Mouse (Mus musculus) T-cell, adult 2 months (primary cell): ENCODE results near the gene Hip1r.

Experiments
- DNase-seq: peaks from one replicate; pipeline ENCODE4 v3.0.0; 2022; ENCODE audit warnings: low spot score

Hip1r gene

DNA sequence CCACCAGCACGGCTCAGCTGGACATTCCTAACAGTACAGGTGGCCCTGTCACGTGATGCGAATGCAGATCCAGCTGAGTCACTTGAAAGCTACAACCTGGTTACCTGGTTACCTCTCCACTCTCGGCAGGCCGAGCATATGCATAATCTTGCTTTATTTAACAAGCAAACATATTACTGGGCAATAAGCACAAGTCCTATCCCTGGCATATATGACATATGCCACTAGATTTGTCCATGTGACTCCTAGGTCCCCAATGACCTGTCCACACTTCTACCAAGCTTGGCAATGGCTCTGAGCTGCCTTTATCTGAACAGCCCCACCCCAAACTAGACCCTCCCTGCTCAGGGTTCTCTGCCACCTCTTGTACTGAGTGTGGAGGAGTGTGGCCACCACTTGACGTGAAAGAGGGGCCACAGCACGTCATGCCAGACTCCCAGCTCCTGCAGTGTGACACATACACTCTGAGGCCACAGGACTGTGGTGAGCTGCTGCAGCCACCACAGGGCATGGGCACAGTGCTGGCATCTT is 42.9 kb downstream of the Hip1r start:
- DNase-seq = peak; percentile 26

- peak; percentile 4 for DNase-seq
Measured at GRCm38 (mm10) chr5:124017941-124018340, 44.5 kb downstream of the Hip1r start.

DNA sequence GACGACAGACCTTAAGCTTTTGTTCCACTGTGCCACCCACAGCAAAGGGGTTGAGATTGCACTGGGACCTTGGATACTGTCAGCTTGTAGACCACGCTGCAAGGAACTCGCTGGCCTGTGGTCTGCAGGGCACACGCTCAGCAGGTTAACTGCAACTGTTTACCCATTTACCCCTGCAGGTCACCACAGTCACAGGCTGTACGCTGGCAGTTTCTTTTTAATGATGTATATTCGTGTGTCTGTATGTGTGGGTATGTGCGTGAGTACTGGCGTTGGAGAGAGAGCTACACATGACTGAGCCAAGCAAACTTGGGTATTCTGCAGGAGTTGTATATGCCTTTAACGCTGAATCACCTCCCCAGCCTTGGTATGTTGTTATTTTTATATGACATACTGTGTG is 45.2 kb downstream of the Hip1r start:
- peak; percentile 33 for DNase-seq

- DNase-seq = peak; percentile 65
Measured at GRCm38 (mm10) chr5:124019348-124020216, 46.2 kb downstream of the Hip1r start.

- DNase-seq = peak; percentile 40
Measured at GRCm38 (mm10) chr5:124021148-124021547, 47.7 kb downstream of the Hip1r start.

GRCm38 (mm10) chr5:124021701-124022100 is 48.3 kb downstream of the Hip1r start:
- DNase-seq = peak; percentile 38

- DNase-seq = peak; percentile 60
Measured at GRCm38 (mm10) chr5:124022365-124022764, 48.9 kb downstream of the Hip1r start.

DNA sequence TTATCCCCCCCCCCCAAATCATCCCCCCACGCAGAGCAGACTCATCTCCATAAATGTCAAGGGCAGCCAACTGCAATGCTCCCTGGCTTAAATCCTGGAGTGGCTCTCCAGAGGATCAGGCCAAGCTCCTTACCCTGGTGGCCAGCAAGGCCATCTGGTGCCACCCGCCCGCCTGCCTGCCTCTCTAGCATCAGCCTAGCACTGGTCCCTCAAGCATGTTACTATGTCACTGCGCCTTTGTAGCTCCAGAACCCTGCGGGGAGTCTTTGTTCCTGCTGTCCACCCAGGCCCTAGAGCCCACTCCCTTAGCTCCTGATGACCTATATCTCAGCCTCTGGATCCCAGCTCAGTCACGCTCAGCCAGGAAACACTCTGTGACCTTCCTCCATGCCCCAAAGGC is 51.2 kb downstream of the Hip1r start:
- no peak for DNase-seq

DNA sequence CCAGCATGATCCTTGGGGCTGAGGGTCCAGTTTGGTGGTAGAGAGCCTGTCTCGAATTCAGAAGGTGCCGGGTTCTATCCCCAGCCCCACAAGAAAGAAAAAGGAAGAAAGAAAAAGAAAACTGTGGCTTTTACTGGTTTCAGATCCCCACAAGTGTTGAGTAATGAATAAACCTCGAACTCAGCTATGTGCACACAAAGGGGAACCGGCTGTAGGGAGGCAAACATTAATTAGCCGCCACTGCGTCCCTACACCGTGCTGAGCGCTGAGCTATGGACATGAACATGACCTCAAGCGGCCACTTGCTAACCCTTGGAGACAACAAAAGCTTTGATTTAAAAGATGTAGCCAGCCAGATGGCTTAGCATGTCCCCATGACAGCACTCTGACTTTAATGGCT is 51.7 kb downstream of the Hip1r start:
- DNase-seq = peak; percentile 36

DNA sequence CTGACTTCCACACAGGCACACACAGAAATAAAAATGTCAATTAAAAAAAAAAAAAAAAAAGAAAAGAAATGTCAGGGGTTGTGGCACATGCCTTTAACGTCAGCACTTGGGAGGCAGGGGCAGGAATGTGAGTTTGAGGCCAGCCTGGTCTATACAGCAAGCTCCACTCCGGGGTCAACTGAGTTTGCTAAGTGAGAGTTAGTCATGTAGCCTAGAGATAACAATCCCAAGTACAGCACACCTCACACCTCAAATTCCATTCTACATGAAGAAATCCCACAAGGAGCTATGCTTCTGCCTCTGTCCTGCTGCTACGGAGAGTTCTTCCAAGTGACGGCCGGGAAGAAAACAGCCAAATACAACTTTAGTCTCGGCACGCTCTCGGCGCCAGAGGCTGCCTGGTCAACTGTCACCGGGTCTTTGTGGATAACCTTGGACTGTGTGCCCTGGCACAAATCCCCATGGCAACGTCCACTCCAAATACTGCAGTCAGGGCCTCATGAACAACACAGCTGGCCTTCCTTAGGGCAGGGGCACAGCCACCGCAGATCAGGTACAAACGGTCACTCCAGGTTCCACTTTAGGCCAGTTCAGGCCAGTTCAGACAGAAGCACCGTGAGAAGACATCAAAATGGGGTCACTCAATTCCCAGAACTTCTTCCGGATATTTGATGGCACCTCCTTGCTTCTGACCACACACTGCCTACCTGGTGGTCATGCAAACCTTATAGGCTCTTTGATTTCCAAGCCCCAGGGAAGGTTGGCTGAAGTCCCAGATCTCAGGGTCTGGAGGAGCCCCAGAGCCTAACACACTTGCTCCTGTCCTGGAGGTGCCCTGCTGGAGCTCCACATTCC is 52.4 kb downstream of the Hip1r start:
- DNase-seq = peak; percentile 23

- DNase-seq = peak; percentile 33
Measured at GRCm38 (mm10) chr5:124026568-124026967, 53.1 kb downstream of the Hip1r start.

DNA sequence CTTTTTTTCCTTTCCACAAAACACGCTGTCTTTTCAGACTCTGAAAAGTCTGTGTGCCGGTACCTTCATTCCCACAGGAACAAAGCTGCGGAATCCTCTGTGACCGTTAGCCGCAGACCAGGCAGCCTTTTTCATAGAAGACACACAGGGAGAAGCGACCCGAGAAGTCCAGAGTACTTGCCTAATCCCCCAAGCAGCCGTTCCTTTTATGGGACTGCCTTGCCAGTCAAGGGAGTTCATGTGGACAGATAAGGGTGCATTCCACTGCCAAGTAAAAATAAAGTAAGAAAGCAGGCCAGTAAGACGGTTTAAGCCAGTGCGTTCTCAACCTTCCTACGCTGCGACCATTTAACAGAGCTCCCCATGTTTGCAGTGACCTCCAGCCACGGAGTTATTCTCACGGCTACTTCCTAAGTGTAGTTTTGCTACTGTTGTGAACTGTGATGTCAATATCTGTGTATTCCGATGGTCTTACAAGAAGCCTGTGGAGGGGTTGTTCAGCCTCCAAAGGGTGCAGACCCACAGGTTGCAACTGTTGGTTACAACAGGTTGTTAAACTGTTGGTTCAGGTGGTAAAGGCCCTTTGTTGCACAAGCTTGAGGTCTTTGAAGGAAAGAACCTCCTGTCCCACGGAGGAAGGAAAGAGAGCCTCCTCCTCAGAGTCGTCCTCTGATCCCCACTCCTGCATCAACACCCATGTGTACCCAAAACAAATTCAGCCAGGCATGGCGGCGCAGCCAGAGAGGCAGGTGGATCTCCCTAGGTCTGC is 54.5 kb downstream of the Hip1r start:
- peak; percentile 54 for DNase-seq

DNA sequence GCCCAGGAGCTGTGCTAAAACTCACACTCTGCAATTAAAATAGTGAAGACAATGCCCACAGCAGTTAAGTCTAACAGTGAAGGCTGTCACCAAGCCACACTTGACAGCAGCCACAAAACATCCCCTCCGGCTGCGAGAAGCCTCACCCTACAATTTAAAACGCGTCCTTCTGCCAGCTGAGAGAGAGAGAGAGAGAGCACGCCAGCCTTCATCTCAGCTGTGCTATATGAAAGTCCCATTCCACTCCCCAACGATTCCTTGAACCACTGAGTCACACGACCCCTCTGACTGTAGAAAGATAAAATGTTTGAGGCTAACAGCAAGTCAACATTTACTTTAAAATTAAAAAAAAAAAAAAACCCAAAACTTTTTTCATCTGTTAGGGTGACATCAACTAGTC is 55.3 kb downstream of the Hip1r start:
- peak; percentile 75 for DNase-seq

DNA sequence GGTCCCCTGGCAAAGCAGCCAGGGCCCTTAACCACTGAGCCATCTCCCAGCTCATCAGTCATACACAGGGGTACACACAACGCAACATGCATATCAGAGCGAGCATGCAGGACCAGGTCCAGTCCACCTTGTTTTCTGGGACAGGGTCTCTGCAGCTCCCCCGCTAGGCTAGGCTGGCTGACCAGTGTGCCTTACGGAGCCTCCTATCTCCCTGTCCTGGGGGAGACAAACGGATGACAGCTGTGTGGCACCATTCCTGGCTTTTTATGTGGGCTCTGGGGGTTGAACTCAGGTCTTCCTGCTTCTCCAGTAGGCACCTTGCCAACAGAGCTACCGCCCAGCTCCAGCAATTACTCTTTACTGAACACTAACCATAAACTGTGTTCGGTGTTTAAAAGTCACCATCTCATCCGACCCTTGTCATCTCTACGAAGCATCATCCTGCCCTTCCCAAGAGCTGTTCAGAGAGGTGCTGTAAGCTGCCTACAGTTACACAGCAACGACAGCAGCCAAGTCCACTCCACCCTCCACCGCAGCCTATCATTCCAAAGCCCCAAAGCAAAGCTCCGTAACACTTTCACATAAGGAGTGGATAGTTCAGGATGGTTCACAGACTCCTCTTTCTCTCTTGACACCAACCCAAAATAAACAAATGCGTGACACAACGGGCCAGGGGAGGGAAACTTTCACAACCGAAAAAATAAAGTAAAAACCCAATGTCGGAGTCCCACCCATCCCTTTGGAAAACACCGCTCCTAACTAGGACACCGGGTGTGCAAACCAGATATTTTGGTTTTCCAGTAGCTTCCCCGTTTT is 56.0 kb downstream of the Hip1r start:
- peak; percentile 66 for DNase-seq

- DNase-seq = peak; percentile 59
Measured at GRCm38 (mm10) chr5:124030386-124031067, 57.1 kb downstream of the Hip1r start.

GRCm38 (mm10) chr5:124031068-124031955 is 57.9 kb downstream of the Hip1r start:
- peak; percentile 40 for DNase-seq

- peak; percentile 97 for DNase-seq
Measured at GRCm38 (mm10) chr5:124032001-124032508, 58.6 kb downstream of the Hip1r start, which contains the start of gene Vps37b. Gene Vps37b (minus strand): TSS chr5:124032270.

GRCm38 (mm10) chr5:124034471-124034870 is 61.0 kb downstream of the Hip1r start:
- DNase-seq = peak; percentile 93

DNA sequence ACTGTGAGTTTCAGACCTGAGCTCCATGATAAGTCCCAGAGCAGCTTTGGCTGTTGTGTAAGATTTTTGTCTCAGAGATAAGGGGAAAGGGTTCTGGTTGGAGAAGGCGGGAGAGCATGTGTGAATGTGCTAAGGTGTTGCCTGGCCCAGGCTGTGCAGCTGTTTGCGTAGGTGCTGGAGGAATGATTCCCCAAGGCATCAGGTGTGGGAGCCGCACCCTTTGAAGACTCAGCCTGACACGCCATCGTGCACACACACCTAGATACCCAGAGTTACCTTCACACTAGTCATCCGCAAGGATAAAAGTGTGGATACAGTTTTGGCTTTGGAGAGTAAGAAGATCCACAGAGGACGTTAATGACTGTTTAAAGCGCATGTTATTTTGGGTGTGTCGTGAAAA is 62.0 kb downstream of the Hip1r start:
- peak; percentile 77 for DNase-seq
